Mouse (Mus musculus) embryo, embryonic 11 days (tissue): ENCODE data around the gene Ssb.
"Not testable (repeated sequence)": the region's sequence is repeated elsewhere in the genome, so short reads cannot be mapped to it uniquely, and the experiment has no call there.

Source experiments
- DNase-seq: peaks from one replicate; pipeline ENCODE4 v3.0.0-alpha.2; 2015

Gene Ssb

GRCm38 (mm10) chr2:69883990-69884391, 22.6 kb downstream of the Ssb start:
- DNase-seq = no peak

GRCm38 (mm10) chr2:69884581-69884980, 23.2 kb downstream of the Ssb start:
- no peak for DNase-seq

- no peak for DNase-seq
Measured at GRCm38 (mm10) chr2:69885050-69885449, 23.7 kb downstream of the Ssb start.

GRCm38 (mm10) chr2:69885451-69886305, 24.3 kb downstream of the Ssb start, which contains the start of gene Mettl5:
Mettl5 (minus strand) TSS chr2:69885615.
- DNase-seq = peak; percentile 93

GRCm38 (mm10) chr2:69888957-69889356, 27.6 kb downstream of the Ssb start:
- no peak for DNase-seq

- no peak for DNase-seq
Measured at GRCm38 (mm10) chr2:69890843-69891242, 29.5 kb downstream of the Ssb start.

- DNase-seq = no peak
Measured at GRCm38 (mm10) chr2:69893145-69893544, 31.8 kb downstream of the Ssb start.

GRCm38 (mm10) chr2:69893891-69894290, 32.5 kb downstream of the Ssb start:
- DNase-seq = no peak

- no peak for DNase-seq
Measured at GRCm38 (mm10) chr2:69895502-69896223, 34.3 kb downstream of the Ssb start.

GRCm38 (mm10) chr2:69896224-69896581, 34.8 kb downstream of the Ssb start:
- DNase-seq = no peak

GRCm38 (mm10) chr2:69897039-69897617, 35.8 kb downstream of the Ssb start, which contains the start of gene Ubr3:
Ubr3 (plus strand) TSS chr2:69897246.
- peak; percentile 97 for DNase-seq

GRCm38 (mm10) chr2:69897618-69898575, 36.5 kb downstream of the Ssb start:
- DNase-seq = peak; percentile 53

- no peak for DNase-seq
Measured at GRCm38 (mm10) chr2:69903541-69903940, 42.2 kb downstream of the Ssb start.

GRCm38 (mm10) chr2:69907394-69907793, 46.0 kb downstream of the Ssb start:
- DNase-seq = not testable (repeated sequence)

GRCm38 (mm10) chr2:69912801-69913200, 51.4 kb downstream of the Ssb start:
- DNase-seq = no peak

GRCm38 (mm10) chr2:69917301-69917700, 55.9 kb downstream of the Ssb start:
- no peak for DNase-seq
